In genomic region chr16:76678885-76679284, GRCm38 (mm10) we compare ENCODE assay signal across 11 mouse cellular contexts.
"Had no signal": no experiment of that assay in that cellular context is flagged by ENCODE, and none has a peak within 500 bp of the region (broad histone marks: within the 10 kb centered on the region; RNA-seq: fewer than 3 reads in every experiment).

No protein-coding gene starts in this region.

- ATAC-seq: midbrain, embryonic 13.5 days had no signal

- H3K4me3 ChIP-seq: liver, embryonic 15.5 days; midbrain, embryonic 13.5 days; neural tube, embryonic 12.5 days had no signal

- DNase-seq: kidney, adult 9 months; kidney, postnatal 36 days; layer of hippocampus, adult 9-11 months; left cerebral cortex, postnatal 4 days; lung, embryonic 14.5 days; lung, postnatal 10 days; thymus, adult 2 months; thymus, postnatal 4 days had no signal

- H3K4me1 ChIP-seq: liver, embryonic 15.5 days; midbrain, embryonic 13.5 days; neural tube, embryonic 12.5 days had no signal
